19 mouse cellular contexts compared by ENCODE assay signal in genomic region chrX:164200547-164200946, GRCm38 (mm10). TPM values are rescaled to one million over a fixed set of nuclear protein-coding genes. Genes with fewer than 3 reads are reported as not detected.
"Had no signal": no experiment of that assay in that cellular context is flagged by ENCODE, and none has a peak within 500 bp of the region (broad histone marks: within the 10 kb centered on the region; RNA-seq: fewer than 3 reads in every experiment).

No protein-coding gene starts in this region.

- H3K27me3 ChIP-seq: liver, embryonic 13.5 days; lung, embryonic 15.5 days had no signal

- H3K4me3 ChIP-seq: layer of hippocampus, adult 2 months; limb, embryonic 10.5 days; limb, embryonic 13.5 days; liver, embryonic 13.5 days; lung, embryonic 15.5 days had no signal

- H3K9ac ChIP-seq: limb, embryonic 13.5 days; liver, embryonic 13.5 days; lung, embryonic 15.5 days had no signal

- H3K27ac ChIP-seq: kidney, postnatal 0 days; layer of hippocampus, adult 2 months; limb, embryonic 10.5 days; limb, embryonic 13.5 days; liver, embryonic 13.5 days; lung, embryonic 15.5 days; macrophage; stomach, postnatal 0 days had no signal

- H3K36me3 ChIP-seq: limb, embryonic 10.5 days; limb, embryonic 13.5 days; liver, embryonic 13.5 days; lung, embryonic 15.5 days had no signal

- DNase-seq: kidney, adult 2 months; kidney, postnatal 25 days; layer of hippocampus, adult 9-11 months; liver, embryonic 13.5 days; midbrain, embryonic 14.5 days; thymus, adult 2 months; thymus, postnatal 14 days; thymus, postnatal 4 days had no signal

- H3K4me2 ChIP-seq: limb, embryonic 13.5 days; liver, embryonic 13.5 days; lung, embryonic 15.5 days; midbrain, embryonic 11.5 days had no signal

- H3K9me3 ChIP-seq: limb, embryonic 10.5 days; limb, embryonic 13.5 days; liver, embryonic 13.5 days; lung, embryonic 15.5 days had no signal

- H3K4me1 ChIP-seq: limb, embryonic 10.5 days; limb, embryonic 13.5 days; liver, embryonic 13.5 days; lung, embryonic 15.5 days had no signal

- ATAC-seq: intestine, postnatal 0 days had no signal

RNA-seq across cellular contexts. Expression of gene Bmx, which starts 57.4 kb away (rescaled TPM):
- polyA plus RNA-seq: liver, adult 2 months; neural tube, embryonic 14.5 days had no signal
